In genomic region chr5:84070976-84071375, GRCm38 (mm10) we compare ENCODE assay signal across 28 mouse cellular contexts.
A peak's percentile ranks its signal among the peaks of the same experiment; 100 is the strongest.
DNase-seq lines count a peak whose midpoint lies in the region; ATAC-seq and TF ChIP-seq lines count a peak whose summit lies in the region.
"Had no signal": no experiment of that assay in that cellular context is flagged by ENCODE, and none has a peak within 500 bp of the region (broad histone marks: within the 10 kb centered on the region; RNA-seq: fewer than 3 reads in every experiment).

No protein-coding gene starts in this region.

- no peak overlapping the region for H3K9ac ChIP-seq in hindbrain, postnatal 0 days (replicated peaks; ENCODE audit: low read length)
- no peak overlapping the region for H3K9ac ChIP-seq in hindbrain, embryonic 16.5 days (ENCODE audit: low read depth, low read length)
- no peak overlapping the region for H3K9ac ChIP-seq in liver, adult 2 months (ENCODE audit: low read depth, low read length)
- no peak overlapping the region for H3K9ac ChIP-seq in liver, embryonic 11.5 days (ENCODE audit: low read depth, low read length)
- H3K9ac ChIP-seq: embryonic facial prominence, embryonic 13.5 days; embryonic facial prominence, embryonic 15.5 days; forebrain, embryonic 12.5 days had no signal

- no peak overlapping the region for H3K4me2 ChIP-seq in hindbrain, postnatal 0 days (ENCODE audit: low read depth, low read length)
- no peak overlapping the region for H3K4me2 ChIP-seq in hindbrain, embryonic 16.5 days (ENCODE audit: low read length)
- no peak overlapping the region for H3K4me2 ChIP-seq in liver, embryonic 11.5 days
- H3K4me2 ChIP-seq: embryonic facial prominence, embryonic 13.5 days; embryonic facial prominence, embryonic 15.5 days; forebrain, embryonic 12.5 days had no signal

- no peaks in the 10 kb centered on the region for H3K36me3 ChIP-seq in hindbrain, postnatal 0 days (ENCODE audit: insufficient read depth, low read length)
- H3K36me3 ChIP-seq in hindbrain, embryonic 16.5 days (ENCODE audit: control insufficient read depth, insufficient read depth, low read length) = no peaks in the 10 kb centered on the region
- no peaks in the 10 kb centered on the region for H3K36me3 ChIP-seq in liver, adult 2 months (ENCODE audit: control insufficient read depth, insufficient read depth, low read length)
- H3K36me3 ChIP-seq in liver, embryonic 11.5 days (ENCODE audit: control insufficient read depth, insufficient read depth, low read length) = no peaks in the 10 kb centered on the region
- H3K36me3 ChIP-seq: embryonic facial prominence, embryonic 13.5 days; embryonic facial prominence, embryonic 15.5 days; forebrain, embryonic 10.5 days; forebrain, embryonic 12.5 days; G1E had no signal

- H3K27me3 ChIP-seq in hindbrain, postnatal 0 days (ENCODE audit: insufficient read depth, low read length) = no peaks in the 10 kb centered on the region
- no peaks in the 10 kb centered on the region for H3K27me3 ChIP-seq in hindbrain, embryonic 16.5 days (replicated peaks; ENCODE audit: control insufficient read depth, insufficient read depth, low read length)
- no peaks in the 10 kb centered on the region for H3K27me3 ChIP-seq in liver, adult 2 months (ENCODE audit: control insufficient read depth, insufficient read depth, low read length)
- H3K27me3 ChIP-seq in liver, embryonic 11.5 days (replicated peaks; ENCODE audit: control insufficient read depth, insufficient read depth, low read length) = no peaks in the 10 kb centered on the region
- H3K27me3 ChIP-seq: CH12.LX; embryonic facial prominence, embryonic 13.5 days; embryonic facial prominence, embryonic 15.5 days; forebrain, embryonic 12.5 days; Patski had no signal

- no peaks in the 10 kb centered on the region for H3K9me3 ChIP-seq in hindbrain, postnatal 0 days (ENCODE audit: low read length)
- no peaks in the 10 kb centered on the region for H3K9me3 ChIP-seq in hindbrain, embryonic 16.5 days (ENCODE audit: control insufficient read depth, low read length)
- H3K9me3 ChIP-seq in liver, embryonic 11.5 days (ENCODE audit: control insufficient read depth, low read length) = no peaks in the 10 kb centered on the region
- H3K9me3 ChIP-seq: embryonic facial prominence, embryonic 13.5 days; embryonic facial prominence, embryonic 15.5 days; forebrain, embryonic 10.5 days; forebrain, embryonic 12.5 days; G1E had no signal

- peak; percentile 67 to 72 for DNase-seq in cerebellum, postnatal 10 days
- DNase-seq in cerebellum, adult 18-20 months = no peak
- peak; percentile 13 for DNase-seq in hindbrain, postnatal 0 days (ENCODE audit: low spot score)
- peak; percentile 5 for DNase-seq in liver, adult 2 months (ENCODE audit: extremely low read depth, low read depth, low spot score)
- DNase-seq in liver, embryonic 11.5 days (ENCODE audit: low spot score) = no peak
- DNase-seq in brain, embryonic 14.5 days (ENCODE audit: low read depth) = peak; percentile 17
- DNase-seq: adrenal gland, adult 8-10 months; adrenal gland, postnatal 14 days; adrenal gland, postnatal 36 days; B cell, adult 2 months; cerebellum, adult 11 months; cerebellum, adult 2 months; cerebellum, adult 9-10 months; cerebellum, postnatal 36 days; embryo, embryonic 11 days had no signal

- no peak for TF ChIP-seq CTCF in hindbrain, postnatal 0 days (IDR thresholded peaks at IDR 0.05; ENCODE audit: low read depth)
- TF ChIP-seq CTCF in liver, adult 2 months (IDR thresholded peaks at IDR 0.05; ENCODE audit: low read depth, low read length) = no peak
- no peak for TF ChIP-seq CTCF in brain, embryonic 14.5 days (IDR thresholded peaks at IDR 0.05; ENCODE audit: borderline replicate concordance, extremely low read depth, insufficient read depth, insufficient read length)

- no peak overlapping the region for H3K4me3 ChIP-seq in hindbrain, postnatal 0 days (ENCODE audit: low read length)
- H3K4me3 ChIP-seq in hindbrain, embryonic 16.5 days (ENCODE audit: low read length) = no peak overlapping the region
- no peak overlapping the region for H3K4me3 ChIP-seq in liver, adult 2 months (ENCODE audit: insufficient read depth, low read depth, low read length)
- H3K4me3 ChIP-seq in liver, embryonic 11.5 days (ENCODE audit: low read depth, low read length) = no peak overlapping the region
- H3K4me3 ChIP-seq: embryonic facial prominence, embryonic 13.5 days; embryonic facial prominence, embryonic 15.5 days; erythroblast, embryonic 14.5 days; forebrain, embryonic 10.5 days; forebrain, embryonic 12.5 days had no signal

- no peak overlapping the region for H3K27ac ChIP-seq in hindbrain, postnatal 0 days
- no peak overlapping the region for H3K27ac ChIP-seq in hindbrain, embryonic 16.5 days (ENCODE audit: low read depth, low read length)
- no peak overlapping the region for H3K27ac ChIP-seq in liver, adult 2 months (replicated peaks; ENCODE audit: insufficient read depth, low read depth, low read length)
- no peak overlapping the region for H3K27ac ChIP-seq in liver, embryonic 11.5 days (ENCODE audit: low read depth, low read length)
- H3K27ac ChIP-seq: embryonic facial prominence, embryonic 13.5 days; embryonic facial prominence, embryonic 15.5 days; forebrain, embryonic 10.5 days; forebrain, embryonic 12.5 days had no signal

- no peak for ATAC-seq in hindbrain, postnatal 0 days
- ATAC-seq in hindbrain, embryonic 16.5 days = no peak
- no peak for ATAC-seq in liver, embryonic 11.5 days (replicated peaks; ENCODE audit: low FRiP score)
- ATAC-seq: activated CD4-positive, CD25-positive, alpha-beta regulatory T cell, adult 4 months; CD4-positive, CD25-positive, alpha-beta regulatory T cell, adult 4 months; forebrain, embryonic 14.5 days; forebrain, embryonic 16.5 days; Patski had no signal

- no peaks in the 10 kb centered on the region for H3K4me1 ChIP-seq in hindbrain, postnatal 0 days (ENCODE audit: insufficient read depth, low read length)
- H3K4me1 ChIP-seq in hindbrain, embryonic 16.5 days (ENCODE audit: control insufficient read depth, insufficient read depth, low read depth, low read length) = no peaks in the 10 kb centered on the region
- no peaks in the 10 kb centered on the region for H3K4me1 ChIP-seq in liver, adult 2 months (ENCODE audit: control insufficient read depth, insufficient read depth, low read length)
- H3K4me1 ChIP-seq in liver, embryonic 11.5 days (replicated peaks; ENCODE audit: control insufficient read depth, insufficient read depth, low read length) = no peaks in the 10 kb centered on the region
- H3K4me1 ChIP-seq: embryonic facial prominence, embryonic 13.5 days; embryonic facial prominence, embryonic 15.5 days; forebrain, embryonic 10.5 days; forebrain, embryonic 12.5 days had no signal

- WGBS in hindbrain, postnatal 0 days = 81% methylated on average over 7 of the region's 7 CpGs
- WGBS in hindbrain, embryonic 16.5 days = 80% methylated on average over 7 of the region's 7 CpGs
- 82% methylated on average over 7 of the region's 7 CpGs for WGBS in liver, adult 2 months
- WGBS in liver, embryonic 11.5 days = 87% methylated on average over 7 of the region's 7 CpGs

- no peak for TF ChIP-seq POLR2A in liver, adult 2 months (IDR thresholded peaks at IDR 0.05; ENCODE audit: extremely low read depth, insufficient read depth, low read length)
- no peak for TF ChIP-seq POLR2A in brain, embryonic 14.5 days (IDR thresholded peaks at IDR 0.05; ENCODE audit: borderline replicate concordance, extremely low read depth, insufficient read depth, insufficient read length, poor library complexity, severe bottlenecking)

- H3K79me2 ChIP-seq in liver, adult 2 months (ENCODE audit: control insufficient read depth, insufficient read depth, low read length) = no peaks in the 10 kb centered on the region

Comparison
In these comparisons a context has a peak if more than half of its experiments do, and no peak if none do; other contexts are left out.
1. DNase-seq: peak in cerebellum, postnatal 10 days (2 of 2), hindbrain, postnatal 0 days (single experiment), liver, adult 2 months (single experiment) and brain, embryonic 14.5 days (single experiment); none in cerebellum, adult 18-20 months (0 of 2) and liver, embryonic 11.5 days (single experiment).